Mouse (Mus musculus): ENCODE results near the gene Farp1.

The Farp1 gene

GRCm38 (mm10) chr14:121218620-121219019, 183.6 kb downstream of the Farp1 start:
- CTCF ChIA-PET = interaction anchor here in 3 of 4 experiments (0.5 to 1.8 kb wide), 14 partner anchors 9 to 418 kb away, joined by 3 to 9 read pairs (median 4); partner anchors contain the start of gene Farp1 (in 1 of the 3)
- POLR2A ChIA-PET = interaction anchor here in 3 of 4 experiments (0.6 to 1.8 kb wide), 9 partner anchors 11 to 541 kb away, joined by 3 to 7 read pairs (median 4); no protein-coding TSS in a partner anchor

- CTCF ChIA-PET = interaction anchor here (0.5 to 2.5 kb wide), 15 partner anchors 11 to 383 kb away, joined by 3 to 9 read pairs (median 4); partner anchors contain the start of gene Farp1 (in 1 of the 4)
- POLR2A ChIA-PET = interaction anchor here in 3 of 4 experiments (0.6 to 1.8 kb wide), 13 partner anchors 11 to 542 kb away, joined by 3 to 7 read pairs (median 3); no protein-coding TSS in a partner anchor
Observed at GRCm38 (mm10) chr14:121219226-121220039, 184.4 kb downstream of the Farp1 start.

GRCm38 (mm10) chr14:121220040-121220322, 185.0 kb downstream of the Farp1 start:
- ChIA-PET POLR2A (interaction anchor here in 3 of 4 experiments (0.6 to 1.3 kb wide), 4 partner anchors 11 to 109 kb away, joined by 3 to 6 read pairs (median 4); no protein-coding TSS in a partner anchor), CTCF (interaction anchor here in 1 of 4 experiments (0.8 to 2.5 kb wide), 2 partner anchors 249 to 389 kb away, joined by 4 to 7 read pairs; no protein-coding TSS in a partner anchor)

- CTCF ChIA-PET = interaction anchor here in 1 of 4 experiments (0.8 to 2.5 kb wide), 2 partner anchors 250 to 390 kb away, joined by 4 to 7 read pairs; no protein-coding TSS in a partner anchor
- POLR2A ChIA-PET = interaction anchor here in 2 of 4 experiments (0.6 to 0.8 kb wide), 3 partner anchors 12 to 416 kb away, joined by 3 to 4 read pairs (median 3); no protein-coding TSS in a partner anchor
Observed at GRCm38 (mm10) chr14:121220723-121221122, 185.7 kb downstream of the Farp1 start.

- POLR2A ChIA-PET = interaction anchor here in 2 of 4 experiments (1.3 to 1.5 kb wide), 2 partner anchors 8 to 215 kb away, joined by 3 read pairs; no protein-coding TSS in a partner anchor
Observed at GRCm38 (mm10) chr14:121225804-121226203, 190.8 kb downstream of the Farp1 start.

GRCm38 (mm10) chr14:121229036-121229773, 194.2 kb downstream of the Farp1 start:
- POLR2A ChIA-PET = no interaction called here
- CTCF ChIA-PET = no interaction called here

More at GRCm38 (mm10) chr14:121225804-121226203, 190.8 kb downstream of the Farp1 start:
- CTCF ChIA-PET = interaction anchor here (0.6 to 1.1 kb wide), 4 partner anchors 9 to 1295 kb away, joined by 3 to 4 read pairs (median 3); no protein-coding TSS in a partner anchor

GRCm38 (mm10) chr14:121231232-121231631, 196.2 kb downstream of the Farp1 start:
- POLR2A ChIA-PET = interaction anchor here in 1 of 4 experiments (0.6 kb wide), 2 partner anchors 22 to 932 kb away, joined by 3 to 6 read pairs; no protein-coding TSS in a partner anchor

GRCm38 (mm10) chr14:121234741-121235307, 199.8 kb downstream of the Farp1 start:
- POLR2A ChIA-PET = interaction anchor here in 2 of 4 experiments (0.6 to 1.4 kb wide), 3 partner anchors 10 to 959 kb away, joined by 3 read pairs; partner anchors contain the start of gene Mbnl2 (in 1 of the 2)
- CTCF ChIA-PET = interaction anchor here in 3 of 4 experiments (0.6 to 1.1 kb wide), 5 partner anchors 16 to 214 kb away, joined by 3 to 5 read pairs (median 3); no protein-coding TSS in a partner anchor

More at GRCm38 (mm10) chr14:121231232-121231631, 196.2 kb downstream of the Farp1 start:
- CTCF ChIA-PET = interaction anchor here in 2 of 4 experiments (0.6 to 1.7 kb wide), 2 partner anchors 12 to 37 kb away, joined by 3 to 4 read pairs; no protein-coding TSS in a partner anchor

GRCm38 (mm10) chr14:121236736-121237135, 201.7 kb downstream of the Farp1 start:
- POLR2A ChIA-PET = interaction anchor here in 1 of 4 experiments (1.2 kb wide), 1 partner anchor 18 kb away, joined by 3 read pairs; no protein-coding TSS in a partner anchor

GRCm38 (mm10) chr14:121238727-121239126, 203.7 kb downstream of the Farp1 start:
- POLR2A ChIA-PET = no interaction called here
- CTCF ChIA-PET = interaction anchor here in 1 of 4 experiments (2.0 kb wide), 1 partner anchor 21 kb away, joined by 5 read pairs; no protein-coding TSS in a partner anchor

More at GRCm38 (mm10) chr14:121236736-121237135, 201.7 kb downstream of the Farp1 start:
- CTCF ChIA-PET = interaction anchor here in 2 of 4 experiments (1.2 to 2.0 kb wide), 2 partner anchors 18 to 23 kb away, joined by 3 to 5 read pairs; no protein-coding TSS in a partner anchor

- ChIA-PET CTCF (no interaction called here), POLR2A (no interaction called here)
Observed at GRCm38 (mm10) chr14:121239386-121239785, 204.4 kb downstream of the Farp1 start.

GRCm38 (mm10) chr14:121244104-121244503, 209.1 kb downstream of the Farp1 start:
- POLR2A ChIA-PET = interaction anchor here in 1 of 4 experiments (1.0 kb wide), 1 partner anchor 11 kb away, joined by 3 read pairs; no protein-coding TSS in a partner anchor
- CTCF ChIA-PET = interaction anchor here in 2 of 4 experiments (1.1 to 2.2 kb wide), 2 partner anchors 15 to 16 kb away, joined by 4 to 6 read pairs; no protein-coding TSS in a partner anchor

GRCm38 (mm10) chr14:121246048-121246731, 211.2 kb downstream of the Farp1 start:
- ChIA-PET POLR2A (interaction anchor here (0.5 to 2.1 kb wide), 7 partner anchors 9 to 932 kb away, joined by 3 to 10 read pairs (median 3); no protein-coding TSS in a partner anchor), CTCF (interaction anchor here in 3 of 4 experiments (0.8 to 1.5 kb wide), 5 partner anchors 13 to 297 kb away, joined by 3 to 5 read pairs (median 3); no protein-coding TSS in a partner anchor)

- ChIA-PET CTCF (interaction anchor here in 3 of 4 experiments (0.6 to 1.5 kb wide), 4 partner anchors 11 to 298 kb away, joined by 3 to 5 read pairs (median 3); no protein-coding TSS in a partner anchor), POLR2A (interaction anchor here in 1 of 4 experiments (0.8 to 1.2 kb wide), 2 partner anchors 19 to 248 kb away, joined by 3 to 4 read pairs; no protein-coding TSS in a partner anchor)
Observed at GRCm38 (mm10) chr14:121247287-121247686, 212.3 kb downstream of the Farp1 start.

GRCm38 (mm10) chr14:121248346-121248745, 213.3 kb downstream of the Farp1 start:
- CTCF ChIA-PET = interaction anchor here in 3 of 4 experiments (0.6 to 1.9 kb wide), 4 partner anchors 11 to 908 kb away, joined by 3 to 18 read pairs (median 7); no protein-coding TSS in a partner anchor
- POLR2A ChIA-PET = interaction anchor here in 3 of 4 experiments (0.6 to 1.2 kb wide), 8 partner anchors 11 to 955 kb away, joined by 3 to 5 read pairs (median 3); no protein-coding TSS in a partner anchor

- ChIA-PET POLR2A (no interaction called here), CTCF (interaction anchor here in 1 of 4 experiments (1.3 kb wide), 1 partner anchor 9 kb away, joined by 3 read pairs; no protein-coding TSS in a partner anchor)
Observed at GRCm38 (mm10) chr14:121251099-121251498, 216.1 kb downstream of the Farp1 start.

All from embryonic stem cell, embryonic (primary cell).